Mouse (Mus musculus): ENCODE results near the gene Jade3.

Jade3 gene

DNA sequence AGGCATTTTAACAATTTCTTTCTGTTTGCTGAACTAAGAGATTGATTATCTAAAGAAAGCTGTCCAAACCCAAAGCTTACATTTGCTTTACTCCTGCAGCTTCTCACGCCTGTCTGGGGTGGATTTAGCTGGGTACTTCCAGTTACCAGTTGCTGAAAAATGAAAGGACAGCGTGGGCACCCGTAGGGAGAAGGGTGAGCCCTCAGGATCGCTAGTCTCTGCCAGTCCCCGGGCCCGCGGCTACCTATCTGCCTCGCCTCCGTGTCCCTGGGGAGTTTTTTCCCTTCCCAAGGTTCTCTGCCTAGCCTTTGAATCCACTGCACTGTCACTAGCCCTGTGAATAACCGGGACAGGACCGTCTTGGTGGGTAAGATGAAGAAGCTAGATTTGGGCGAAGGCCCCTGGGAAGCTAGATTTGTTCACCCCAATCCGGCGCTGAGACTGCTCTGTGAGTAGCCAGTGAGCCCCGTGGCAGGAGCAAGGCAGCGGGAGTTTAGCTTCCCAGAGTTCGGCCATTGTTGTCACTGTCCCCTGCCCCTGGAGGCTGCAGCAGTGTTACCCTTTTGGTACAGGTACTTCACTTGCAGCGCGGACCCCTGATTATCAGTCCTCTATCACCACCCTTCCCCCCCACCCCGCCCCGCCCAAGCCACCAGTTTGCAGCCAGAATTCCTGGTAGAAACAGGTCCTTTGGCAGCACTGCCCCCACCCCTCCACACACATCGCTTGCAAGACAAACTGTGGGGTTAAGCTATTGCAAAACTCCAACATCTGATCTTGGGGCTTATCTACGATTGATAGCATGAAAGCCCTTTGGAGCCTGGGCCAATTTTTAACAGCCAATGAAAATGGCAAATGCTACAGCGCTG, 122.8 kb downstream of the Jade3 start:
- peak in 1 of 2 experiments; percentile 1 for DNase-seq

GRCm38 (mm10) chrX:20548880-20549440, 123.5 kb downstream of the Jade3 start:
- no peak for DNase-seq

DNA sequence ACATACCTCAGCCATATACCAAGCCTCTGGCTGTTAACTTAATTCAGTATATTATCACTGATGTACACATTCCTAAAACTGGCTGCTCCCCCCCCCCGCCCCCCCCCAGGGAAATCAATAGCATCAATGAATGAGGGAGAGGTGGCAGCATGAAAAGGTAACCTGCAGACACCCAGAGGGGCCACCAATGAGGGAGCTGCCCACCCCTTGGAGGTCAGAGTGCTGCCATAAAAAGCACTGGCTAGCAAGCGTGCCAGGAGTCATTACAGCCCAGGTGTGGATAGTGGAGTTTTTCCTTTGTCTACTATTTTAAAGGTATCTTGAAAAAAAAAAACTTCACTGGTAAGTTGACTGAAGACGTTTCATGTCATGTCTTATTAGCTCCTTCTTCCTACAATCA, 124.0 kb downstream of the Jade3 start, which contains the start of gene Rgn:
Gene Rgn, plus strand, starts transcription at position 256 of the 400 bp plus-strand sequence.
- DNase-seq: no peak

DNA sequence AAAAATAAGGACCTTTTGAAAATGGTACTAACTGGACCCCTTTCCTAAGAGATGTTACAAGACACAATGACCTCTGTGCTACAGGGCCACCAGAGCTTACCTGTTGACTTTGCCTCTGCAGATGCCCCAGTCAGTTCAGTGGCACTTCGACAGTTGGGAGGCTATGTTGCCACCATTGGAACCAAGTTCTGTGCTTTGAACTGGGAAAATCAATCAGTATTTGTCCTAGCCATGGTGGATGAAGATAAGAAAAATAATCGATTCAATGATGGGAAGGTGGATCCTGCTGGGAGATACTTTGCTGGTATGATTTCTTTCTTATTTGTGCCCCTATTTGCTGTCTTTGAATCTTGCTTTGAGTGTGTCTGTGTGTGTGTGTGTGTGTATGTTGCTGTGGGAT, 126.7 kb downstream of the Jade3 start:
- no peak for DNase-seq

- no peak for DNase-seq
These were observed 136.4 kb downstream of the Jade3 start for GRCm38 (mm10) chrX:20561846-20562245.

- no peak for DNase-seq
These were observed 138.5 kb downstream of the Jade3 start for GRCm38 (mm10) chrX:20563941-20564340.

All from B cell, adult 2 months (primary cell).